Mouse (Mus musculus) G1E (cell line): ENCODE measurements around the gene 4933406M09Rik.

ENCODE experiments used
- CTCF ChIP-seq: IDR thresholded peaks from 2 replicates; pipeline ENCODE4 v1.5.1; 2012; ENCODE audit warnings: low read depth, low read length, inconsistent platforms, mixed read lengths
- GATA1 ChIP-seq: IDR thresholded peaks from 2 replicates; pipeline ENCODE4 v1.6.1; 2012; ENCODE audit warnings: borderline replicate concordance, low read length, inconsistent platforms, mixed read lengths

DNA sequence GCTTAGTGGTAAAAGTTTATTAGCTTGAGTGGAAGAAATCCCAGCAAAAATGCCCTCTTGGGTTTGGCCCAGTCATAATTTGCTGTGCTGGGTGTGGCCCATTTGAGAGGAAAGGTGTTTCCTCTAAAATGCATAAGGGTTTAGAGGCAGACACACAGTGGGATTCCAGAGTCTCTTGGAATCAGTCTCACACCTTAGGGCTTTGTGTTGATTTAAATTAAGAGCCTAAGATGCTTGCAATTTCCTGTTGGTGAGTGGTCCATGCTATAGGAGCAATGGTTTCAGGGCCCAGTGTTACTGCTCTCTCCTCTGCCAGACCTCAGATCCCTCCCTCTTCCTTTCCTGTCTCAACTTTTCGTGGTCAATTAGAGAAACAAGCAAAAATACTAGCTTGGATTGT lies 33.4 kb downstream of the 4933406M09Rik start:
- TF ChIP-seq GATA1 (no peak), CTCF (no peak)
